Mouse (Mus musculus) cerebellum, adult 2 months (tissue): ENCODE results near the gene Stag1.

ENCODE experiments used
- CTCF ChIP-seq: fragments of 200-500 bp; IDR thresholded peaks from 2 replicates; pipeline ENCODE4 v1.5.1; 2011; ENCODE audit warnings: low read depth, mild to moderate bottlenecking, control low read depth, low read length, moderate library complexity, borderline replicate concordance; ENCODE audit not compliant: insufficient read depth
- POLR2A ChIP-seq: fragments of 200-500 bp; IDR thresholded peaks from 2 replicates; pipeline ENCODE4 v1.6.1; 2011; ENCODE audit warnings: low read length, control low read depth, borderline replicate concordance; ENCODE audit not compliant: insufficient read depth

- TF ChIP-seq CTCF (no peak), POLR2A (no peak)
Measured at GRCm38 (mm10) chr9:100597546-100597945, at the start of gene Stag1.
